Mouse (Mus musculus) MEL (cell line): ENCODE measurements around the gene S100a6. TPM values are rescaled to one million over a fixed set of nuclear protein-coding genes. Genes with fewer than 3 reads are reported as not detected.
A peak's percentile ranks its signal among the peaks of the same experiment; 100 is the strongest.

Experiments used
- DNase-seq: peaks from one replicate; pipeline ENCODE4 v3.0.0; 2011; ENCODE audit warnings: low read depth, low spot score
- H3K27ac ChIP-seq: 2 replicates; pipeline ENCODE4 v1.5.1; 2012; ENCODE audit warnings: low read depth, mild to moderate bottlenecking, control low read depth, low read length, moderate library complexity; ENCODE audit not compliant: control insufficient read depth
- H3K27me3 ChIP-seq, 2 experiments: fragments of 150-350 bp in 1 of 2; sonication (generic) in 1 of 2; 2 replicates each; pipeline ENCODE4 v1.6.1; 2012; ENCODE audit warnings: low read length in 2 of 2, mild to moderate bottlenecking in 2 of 2, improper control_type of control experiment in 1 of 2, moderate library complexity in 1 of 2; ENCODE audit not compliant: insufficient read depth in 2 of 2, control insufficient read depth in 1 of 2
- H3K36me3 ChIP-seq, 2 experiments: 2 replicates each; pipeline ENCODE4 v1.6.1; 2012 to 2014; ENCODE audit warnings: low read length in 2 of 2, improper control_type of control experiment in 1 of 2, inconsistent platforms in 1 of 2, mild to moderate bottlenecking in 1 of 2; ENCODE audit not compliant: insufficient read depth in 2 of 2, control insufficient read depth in 1 of 2
- H3K4me1 ChIP-seq, 2 experiments: fragments of 150-350 bp in 1 of 2; sonication (generic) in 1 of 2; 2 replicates each; pipeline ENCODE4 v1.6.1; 2012; ENCODE audit warnings: low read length in 2 of 2, improper control_type of control experiment in 1 of 2, mild to moderate bottlenecking in 1 of 2; ENCODE audit not compliant: insufficient read depth in 2 of 2, control insufficient read depth in 1 of 2
- H3K4me3 ChIP-seq, 2 experiments: fragments of 150-350 bp in 1 of 2; sonication (generic) in 1 of 2; 2 replicates each; pipeline ENCODE4 v1.5.1; 2012; ENCODE audit warnings: low read depth in 2 of 2, low read length in 2 of 2, mild to moderate bottlenecking in 2 of 2, moderate library complexity in 2 of 2, control low read depth in 1 of 2, improper control_type of control experiment in 1 of 2; ENCODE audit not compliant: control insufficient read depth in 1 of 2, insufficient read depth in 1 of 2
- H3K79me2 ChIP-seq: 2 replicates; pipeline ENCODE4 v1.6.1; 2012; ENCODE audit warnings: mild to moderate bottlenecking, low read length, moderate library complexity; ENCODE audit not compliant: control insufficient read depth, poor library complexity, insufficient read depth
- H3K9ac ChIP-seq: 2 replicates; pipeline ENCODE4 v1.6.1; 2012; ENCODE audit warnings: low read depth, mild to moderate bottlenecking, control low read depth, low read length, moderate library complexity; ENCODE audit not compliant: control insufficient read depth, poor library complexity, severe bottlenecking
- H3K9me3 ChIP-seq: fragments of 150-350 bp; sonication (generic); replicated peaks from 2 replicates; pipeline ENCODE4 v1.6.1; 2012; ENCODE audit warnings: mild to moderate bottlenecking, low read length, improper control_type of control experiment, moderate library complexity; ENCODE audit not compliant: insufficient read depth
- BHLHE40 ChIP-seq: IDR thresholded peaks from 2 replicates; pipeline ENCODE4 v1.6.1; 2012; ENCODE audit warnings: low read depth, mild to moderate bottlenecking, inconsistent platforms, low read length, improper control_type of control experiment, borderline replicate concordance
- CHD1 ChIP-seq: IDR thresholded peaks from 2 replicates; pipeline ENCODE4 v1.6.1; 2012; ENCODE audit warnings: low read depth, mild to moderate bottlenecking, inconsistent platforms, low read length, improper control_type of control experiment
- CHD2 ChIP-seq: IDR thresholded peaks from 2 replicates; pipeline ENCODE4 v1.6.1; 2011; ENCODE audit warnings: low read length, improper control_type of control experiment
- ELF1 ChIP-seq: IDR thresholded peaks from 2 replicates; pipeline ENCODE4 v1.6.1; 2014; ENCODE audit warnings: low read depth, mild to moderate bottlenecking, inconsistent platforms, low read length, improper control_type of control experiment, moderate library complexity
- EP300 ChIP-seq, 2 experiments: IDR thresholded peaks; 2 replicates each; pipeline ENCODE4 v1.6.1; 2011; ENCODE audit warnings: improper control_type of control experiment in 2 of 2, low read length in 2 of 2, low read depth in 1 of 2, mild to moderate bottlenecking in 1 of 2
- ETS1 ChIP-seq: IDR thresholded peaks from 2 replicates; pipeline ENCODE4 v1.6.1; 2012; ENCODE audit warnings: low read depth, mild to moderate bottlenecking, inconsistent platforms, low read length, improper control_type of control experiment, moderate library complexity
- GABPA ChIP-seq: IDR thresholded peaks from 2 replicates; pipeline ENCODE4 v1.6.1; 2012; ENCODE audit warnings: low read depth, mild to moderate bottlenecking, inconsistent platforms, low read length, improper control_type of control experiment, moderate library complexity
- GATA1 ChIP-seq: IDR thresholded peaks from 2 replicates; pipeline ENCODE4 v1.6.1; 2011; ENCODE audit warnings: low read depth, low read length, improper control_type of control experiment
- HCFC1 ChIP-seq: IDR thresholded peaks from 2 replicates; pipeline ENCODE4 v1.6.1; 2012; ENCODE audit warnings: low read depth, mild to moderate bottlenecking, inconsistent platforms, low read length, improper control_type of control experiment, moderate library complexity
- JUND ChIP-seq: IDR thresholded peaks from 2 replicates; pipeline ENCODE4 v1.6.1; 2011; ENCODE audit warnings: low read depth, mild to moderate bottlenecking, improper control_type of control experiment, low read length
- MAFK ChIP-seq: IDR thresholded peaks from 2 replicates; pipeline ENCODE4 v1.6.1; 2011; ENCODE audit warnings: low read depth, mild to moderate bottlenecking, low read length, improper control_type of control experiment, borderline replicate concordance
- MAX ChIP-seq: IDR thresholded peaks from 2 replicates; pipeline ENCODE4 v1.6.1; 2011; ENCODE audit warnings: low read length, improper control_type of control experiment
- MEF2A ChIP-seq: IDR thresholded peaks from 2 replicates; pipeline ENCODE4 v1.6.1; 2014; ENCODE audit warnings: low read depth, mild to moderate bottlenecking, inconsistent platforms, low read length, improper control_type of control experiment; ENCODE audit not compliant: poor library complexity, insufficient replicate concordance, severe bottlenecking; ENCODE audit errors: extremely low read depth
- MXI1 ChIP-seq: IDR thresholded peaks from 2 replicates; pipeline ENCODE4 v1.6.1; 2011; ENCODE audit warnings: mild to moderate bottlenecking, low read depth, low read length, improper control_type of control experiment
- MYB ChIP-seq: IDR thresholded peaks from 2 replicates; pipeline ENCODE4 v1.6.1; 2011; ENCODE audit warnings: mild to moderate bottlenecking, low read depth, low read length, improper control_type of control experiment
- POLR2A ChIP-seq, 2 experiments: IDR thresholded peaks; 2 replicates each; pipeline ENCODE4 v1.6.1; 2011 to 2012; ENCODE audit warnings: low read length in 2 of 2, mild to moderate bottlenecking in 2 of 2, control low read depth in 1 of 2, improper control_type of control experiment in 1 of 2, low read depth in 1 of 2, moderate library complexity in 1 of 2; ENCODE audit not compliant: control insufficient read depth in 1 of 2, insufficient read depth in 1 of 2, poor library complexity in 1 of 2
- POLR2AphosphoS5 ChIP-seq: IDR thresholded peaks from 2 replicates; pipeline ENCODE4 v1.6.1; 2012; ENCODE audit warnings: low read depth, borderline replicate concordance, mild to moderate bottlenecking, inconsistent platforms, low read length, moderate library complexity, mixed read lengths
- RAD21 ChIP-seq: IDR thresholded peaks from 2 replicates; pipeline ENCODE4 v1.6.1; 2011; ENCODE audit warnings: mild to moderate bottlenecking, low read depth, low read length, improper control_type of control experiment
- RCOR1 ChIP-seq: IDR thresholded peaks from 2 replicates; pipeline ENCODE4 v1.6.1; 2012; ENCODE audit warnings: low read depth, mild to moderate bottlenecking, inconsistent platforms, low read length, improper control_type of control experiment
- SIN3A ChIP-seq: IDR thresholded peaks from 2 replicates; pipeline ENCODE4 v1.6.1; 2012; ENCODE audit warnings: low read length, improper control_type of control experiment, inconsistent platforms
- SMC3 ChIP-seq: IDR thresholded peaks from 2 replicates; pipeline ENCODE4 v1.6.1; 2011; ENCODE audit warnings: low read depth, low read length, improper control_type of control experiment
- TAL1 ChIP-seq: IDR thresholded peaks from 2 replicates; pipeline ENCODE4 v1.6.1; 2012; ENCODE audit warnings: mild to moderate bottlenecking, inconsistent platforms, low read length, moderate library complexity, mixed read lengths
- TBP ChIP-seq: IDR thresholded peaks from 2 replicates; pipeline ENCODE4 v1.8.0; 2011; ENCODE audit warnings: low read depth, low read length, improper control_type of control experiment
- TCF12 ChIP-seq: IDR thresholded peaks from 2 replicates; pipeline ENCODE4 v1.6.1; 2014; ENCODE audit warnings: low read depth, mild to moderate bottlenecking, inconsistent platforms, low read length, improper control_type of control experiment, moderate library complexity
- UBTF ChIP-seq: IDR thresholded peaks from 2 replicates; pipeline ENCODE4 v1.6.1; 2012; ENCODE audit warnings: low read depth, mild to moderate bottlenecking, inconsistent platforms, low read length, improper control_type of control experiment, moderate library complexity, borderline replicate concordance; ENCODE audit not compliant: insufficient read depth
- USF2 ChIP-seq, 2 experiments: IDR thresholded peaks; 2 replicates each; pipeline ENCODE4 v1.6.1; 2011 to 2012; ENCODE audit warnings: improper control_type of control experiment in 2 of 2, low read length in 2 of 2, borderline replicate concordance in 1 of 2, inconsistent platforms in 1 of 2, low read depth in 1 of 2, mild to moderate bottlenecking in 1 of 2; ENCODE audit not compliant: insufficient read depth in 1 of 2
- ZC3H11A ChIP-seq: IDR thresholded peaks from 2 replicates; pipeline ENCODE4 v1.6.1; 2012; ENCODE audit warnings: low read depth, mild to moderate bottlenecking, inconsistent platforms, low read length, improper control_type of control experiment
- ZKSCAN1 ChIP-seq: IDR thresholded peaks from 2 replicates; pipeline ENCODE4 v1.6.1; 2012; ENCODE audit warnings: low read depth, mild to moderate bottlenecking, inconsistent platforms, low read length, improper control_type of control experiment, moderate library complexity
- ZMIZ1 ChIP-seq: IDR thresholded peaks from 2 replicates; pipeline ENCODE4 v1.6.1; 2012; ENCODE audit warnings: low read depth, mild to moderate bottlenecking, inconsistent platforms, low read length, improper control_type of control experiment, moderate library complexity
- ZNF384 ChIP-seq: IDR thresholded peaks from 2 replicates; pipeline ENCODE4 v1.6.1; 2012; ENCODE audit warnings: low read depth, mild to moderate bottlenecking, inconsistent platforms, low read length, improper control_type of control experiment
- polyA plus RNA-seq, 2 experiments: library from polyadenylated mRNA; stranded (reverse) in 1 of 2; unstranded in 1 of 2; fragments of >175 nt in 1 of 2; fragments of >200 nt in 1 of 2; gene quantifications; 2 replicates each; pipeline versions ENCODE4 v1.2.1 to v1.2.4; 2012; ENCODE audit warnings: low replicate concordance in 2 of 2, low read depth in 1 of 2; ENCODE audit not compliant: insufficient read length in 2 of 2, insufficient read depth in 1 of 2, missing spikeins in 1 of 2
- total RNA-seq: library from RNA; depleted of rRNA; stranded (reverse); fragments of 300-350 nt; gene quantifications from 2 replicates; pipeline ENCODE4 v1.2.3, GENCODE M21; 2012

The S100a6 gene
- total and polyA plus RNA-seq, 3 experiments, result 0.85 to 4.7 TPM; not detected in 1

GRCm38 (mm10) chr3:90586016-90586643 lies 26.6 kb upstream of the S100a6 start:
- Histone ChIP-seq H3K36me3 (peaks cover 0 to 9% of the 10 kb centered on the region in 2 experiments; a peak in 2 of 4 replicates), H3K9ac (no peak overlapping the region), H3K27ac (no peak overlapping the region), H3K27me3 (no peaks in the 10 kb centered on the region), H3K79me2 (no peaks in the 10 kb centered on the region), H3K4me3 (no peak overlapping the region), H3K9me3 (no peaks in the 10 kb centered on the region), H3K4me1 (peaks cover 0 to 28% of the 10 kb centered on the region in 2 experiments; a peak in 2 of 4 replicates)
- DNase-seq, result no peak
- no peak for TF ChIP-seq TAL1
- no peak for TF ChIP-seq ZNF384
- no peak for TF ChIP-seq SIN3A
- no peak for TF ChIP-seq SMC3
- no peak for TF ChIP-seq GATA1
- no peak for TF ChIP-seq ETS1
- no peak for TF ChIP-seq ZC3H11A
- no peak for TF ChIP-seq CHD1
- TF ChIP-seq JUND, result no peak
- TF ChIP-seq MAFK, result no peak
- TF ChIP-seq RCOR1, result no peak
- TF ChIP-seq HCFC1, result no peak
- no peak for TF ChIP-seq BHLHE40
- TF ChIP-seq ZMIZ1, result no peak
- no peak for TF ChIP-seq POLR2AphosphoS5
- TF ChIP-seq TCF12, result no peak
- no peak for TF ChIP-seq UBTF
- TF ChIP-seq MXI1, result no peak
- no peak for TF ChIP-seq CHD2
- TF ChIP-seq POLR2A (IDR thresholded peaks at IDR 0.05; ENCODE audit: control insufficient read depth in 1 of 2, insufficient read depth in 1 of 2, low read depth in 1 of 2, low read length in 2 of 2, poor library complexity in 1 of 2), result no peak

GRCm38 (mm10) chr3:90586906-90587305 lies 25.8 kb upstream of the S100a6 start:
- H3K79me2 ChIP-seq, result no peaks in the 10 kb centered on the region
- H3K27ac ChIP-seq, result peak overlapping the region; percentile 61
- peak overlapping the region; percentile 24 to 41; a peak in 3 of 4 replicates for H3K4me3 ChIP-seq
- H3K9ac ChIP-seq, result peak overlapping the region; percentile 58
- H3K27me3 ChIP-seq, result no peaks in the 10 kb centered on the region
- H3K9me3 ChIP-seq, result no peaks in the 10 kb centered on the region
- DNase-seq, result peak; percentile 88
- H3K36me3 ChIP-seq, result peaks cover 0 to 9% of the 10 kb centered on the region in 2 experiments; a peak in 2 of 4 replicates
- H3K4me1 ChIP-seq, result peaks cover 0 to 28% of the 10 kb centered on the region in 2 experiments; a peak in 2 of 4 replicates
- TF ChIP-seq SMC3 (peak; percentile 4; the same call in 1 of the 2 replicates), POLR2AphosphoS5 (no peak), MEF2A (no peak), ZKSCAN1 (no peak), RAD21 (no peak), MAX (0 out of 2 replicates have a peak, but pooled peaks have one; percentile 23), ELF1 (no peak), EP300 (IDR thresholded peaks at IDR 0.05; ENCODE audit: low read depth in 1 of 2, low read length in 2 of 2) (peak; percentile 65 to 84), USF2 (IDR thresholded peaks at IDR 0.05; ENCODE audit: borderline replicate concordance in 1 of 2, insufficient read depth in 1 of 2, low read depth in 1 of 2, low read length in 2 of 2) (no peak), GATA1 (no peak), TBP (0 out of 2 replicates have a peak, but pooled peaks have one; percentile 19), TCF12 (0 out of 2 replicates have a peak, but pooled peaks have one; percentile 25), MYB (no peak), CHD1 (no peak), GABPA (no peak), HCFC1 (no peak), ETS1 (peak; percentile 76)
